Mouse (Mus musculus) CH12.LX (cell line): Measurements from ENCODE around the gene Ap1ar. TPM values are rescaled to one million over a fixed set of nuclear protein-coding genes. Genes with fewer than 3 reads are reported as not detected.
"Not testable (repeated sequence)": the region's sequence is repeated elsewhere in the genome, so short reads cannot be mapped to it uniquely, and the experiment has no call there.

ENCODE experiments used
- DNase-seq: peaks from one replicate; pipeline ENCODE4 v3.0.0-alpha.2; 2013; ENCODE audit errors: extremely low read depth
- H3K27ac ChIP-seq: 2 replicates; pipeline ENCODE4 v1.5.1; 2012; ENCODE audit warnings: low read depth, mild to moderate bottlenecking, control low read depth, moderate library complexity; ENCODE audit not compliant: insufficient read depth
- H3K27me3 ChIP-seq: replicated peaks from 2 replicates; pipeline ENCODE3; 2012; ENCODE audit warnings: inconsistent platforms
- H3K36me3 ChIP-seq, 2 experiments: replicated peaks in 1 of 2; 2 replicates each; pipeline versions ENCODE3 to v1.6.1; 2012; ENCODE audit warnings: inconsistent platforms in 1 of 2, low read length in 1 of 2, mild to moderate bottlenecking in 1 of 2, mixed read lengths in 1 of 2, moderate library complexity in 1 of 2; ENCODE audit not compliant: control insufficient read depth in 1 of 2, insufficient read depth in 1 of 2
- H3K4me1 ChIP-seq, 2 experiments: 2 replicates each; pipeline ENCODE4 v1.6.1; 2012; ENCODE audit warnings: inconsistent platforms in 1 of 2, moderate library complexity in 1 of 2; ENCODE audit not compliant: insufficient read depth in 2 of 2, control insufficient read depth in 1 of 2
- H3K4me2 ChIP-seq: 2 replicates; pipeline ENCODE4 v1.6.1; 2012; ENCODE audit warnings: low read depth, mild to moderate bottlenecking, control low read depth; ENCODE audit not compliant: poor library complexity, insufficient read depth, severe bottlenecking
- H3K4me3 ChIP-seq, 3 experiments: fragments of 150-350 bp in 1 of 3; sonication (generic) in 1 of 3; replicated peaks in 1 of 3; 2 replicates each; pipeline versions ENCODE3 to v1.5.1; 2011 to 2012; ENCODE audit warnings: low read depth in 2 of 3, low read length in 2 of 3, mild to moderate bottlenecking in 2 of 3, moderate library complexity in 2 of 3, control low read depth in 1 of 3, improper control_type of control experiment in 1 of 3, inconsistent platforms in 1 of 3, mixed read lengths in 1 of 3; ENCODE audit not compliant: poor library complexity in 1 of 3
- H3K79me2 ChIP-seq: replicated peaks from 2 replicates; pipeline ENCODE4 v1.6.1; 2012; ENCODE audit warnings: mild to moderate bottlenecking, moderate library complexity; ENCODE audit not compliant: control insufficient read depth, poor library complexity, insufficient read depth, severe bottlenecking; ENCODE audit errors: extremely low read depth
- H3K9ac ChIP-seq: 2 replicates; pipeline ENCODE4 v1.6.1; 2012; ENCODE audit warnings: low read depth, mild to moderate bottlenecking, control low read depth, moderate library complexity; ENCODE audit not compliant: insufficient read depth
- H3K9me3 ChIP-seq: replicated peaks from 2 replicates; pipeline ENCODE3; 2012; ENCODE audit warnings: low read length, inconsistent platforms, mixed read lengths
- CHD1 ChIP-seq: IDR thresholded peaks from 2 replicates; pipeline ENCODE4 v1.6.1; 2012; ENCODE audit warnings: low read depth, low read length, improper control_type of control experiment, inconsistent platforms
- E2F4 ChIP-seq: IDR thresholded peaks from 2 replicates; pipeline ENCODE4 v1.6.1; 2011; ENCODE audit warnings: low read depth, low read length, improper control_type of control experiment; ENCODE audit not compliant: insufficient replicate concordance
- ELF1 ChIP-seq: IDR thresholded peaks from 2 replicates; pipeline ENCODE4 v1.6.1; 2014; ENCODE audit warnings: low read depth, mild to moderate bottlenecking, inconsistent platforms, low read length, improper control_type of control experiment
- EP300 ChIP-seq: IDR thresholded peaks from 2 replicates; pipeline ENCODE4 v1.6.1; 2011; ENCODE audit warnings: low read length, improper control_type of control experiment
- ETS1 ChIP-seq: conservative IDR thresholded peaks from 2 replicates; pipeline ENCODE4 v1.6.1; 2012; ENCODE audit warnings: low read depth, mild to moderate bottlenecking, inconsistent platforms, low read length, improper control_type of control experiment, moderate library complexity
- IRF4 ChIP-seq: IDR thresholded peaks from 2 replicates; pipeline ENCODE4 v1.6.1; 2014; ENCODE audit warnings: low read depth, mild to moderate bottlenecking, inconsistent platforms, low read length, improper control_type of control experiment
- JUN ChIP-seq: IDR thresholded peaks from 2 replicates; pipeline ENCODE4 v1.6.1; 2011; ENCODE audit warnings: low read depth, mild to moderate bottlenecking, low read length, improper control_type of control experiment, moderate library complexity; ENCODE audit not compliant: insufficient read depth
- MEF2A ChIP-seq: IDR thresholded peaks from 2 replicates; pipeline ENCODE4 v1.6.1; 2014; ENCODE audit warnings: low read depth, mild to moderate bottlenecking, inconsistent platforms, low read length, improper control_type of control experiment, borderline replicate concordance
- RCOR1 ChIP-seq: conservative IDR thresholded peaks from 2 replicates; pipeline ENCODE4 v1.6.1; 2012; ENCODE audit warnings: low read depth, mild to moderate bottlenecking, inconsistent platforms, low read length, improper control_type of control experiment
- UBTF ChIP-seq: IDR thresholded peaks from 2 replicates; pipeline ENCODE4 v1.6.1; 2012; ENCODE audit warnings: low read depth, mild to moderate bottlenecking, inconsistent platforms, low read length, improper control_type of control experiment, moderate library complexity
- USF1 ChIP-seq: IDR thresholded peaks from 2 replicates; pipeline ENCODE4 v1.6.1; 2014; ENCODE audit warnings: low read depth, mild to moderate bottlenecking, inconsistent platforms, low read length, improper control_type of control experiment
- ZC3H11A ChIP-seq: IDR thresholded peaks from 2 replicates; pipeline ENCODE4 v1.6.1; 2012; ENCODE audit warnings: low read depth, mild to moderate bottlenecking, inconsistent platforms, low read length, improper control_type of control experiment
- ZMIZ1 ChIP-seq: IDR thresholded peaks from 2 replicates; pipeline ENCODE4 v1.6.1; 2012; ENCODE audit warnings: low read depth, mild to moderate bottlenecking, inconsistent platforms, low read length, improper control_type of control experiment
- ZNF384 ChIP-seq: IDR thresholded peaks from 2 replicates; pipeline ENCODE4 v1.6.1; 2012; ENCODE audit warnings: low read depth, low read length, improper control_type of control experiment, inconsistent platforms
- dilution Hi-C: fragments of 300-500 bp; cut with MboI; formaldehyde crosslinking; loops from 2 replicates; pipeline ENCODE4 v1.14.3; 2020; ENCODE audit warnings: low sequenced_read_pairs; ENCODE audit not compliant: extremely low pct_unique_long_range_greater_than_20kb, extremely low pct_ligation_motif_present
- in situ Hi-C: fragments of 300-500 bp; cut with MboI; formaldehyde crosslinking; loops from 3 replicates; pipeline ENCODE4 v1.14.3; 2019; ENCODE audit warnings: low sequenced_read_pairs, low pct_ligation_motif_present, low pct_unique_long_range_greater_than_20kb, mixed read lengths
- polyA plus RNA-seq: library from polyadenylated mRNA; unstranded; fragments of >175 nt; gene quantifications from 2 replicates; pipeline ENCODE4 v1.2.1, GENCODE M21; 2012; ENCODE audit warnings: low read depth; ENCODE audit not compliant: insufficient read length
- total RNA-seq, 2 experiments: library from RNA; depleted of rRNA; stranded (reverse); fragments of 300-350 nt in 1 of 2; fragments of >200 nt in 1 of 2; gene quantifications; 2 replicates each; pipeline ENCODE4 v1.2.3; 2012 to 2014

Gene Ap1ar
- total and polyA plus RNA-seq, 3 experiments: 45.8 to 64.4 (median 51.2) TPM

GRCm38 (mm10) chr3:127788919-127789318 is 48.4 kb downstream of the Ap1ar start:
- Histone ChIP-seq H3K9ac (no peak overlapping the region), H3K27me3 (peaks cover 8% of the 10 kb centered on the region), H3K9me3 (peaks cover 4% of the 10 kb centered on the region), H3K4me2 (no peak overlapping the region), H3K79me2 (no peaks in the 10 kb centered on the region), H3K4me1 (peaks cover 3 to 38% of the 10 kb centered on the region in 2 experiments; a peak in 3 of 4 replicates), H3K4me3 (no peak overlapping the region), H3K27ac (no peak overlapping the region), H3K36me3 (no peaks in the 10 kb centered on the region)
- dilution Hi-C loops: no loop called here
- in situ Hi-C loops: no loop called here
- TF ChIP-seq MEF2A: no peak
- TF ChIP-seq EP300: no peak
- no peak for TF ChIP-seq RCOR1
- no peak for TF ChIP-seq ETS1
- no peak for TF ChIP-seq ZMIZ1
- no peak for DNase-seq

GRCm38 (mm10) chr3:127788038-127788437 is 49.3 kb downstream of the Ap1ar start:
- dilution Hi-C loops: no loop called here

GRCm38 (mm10) chr3:127787032-127787431 is 50.3 kb downstream of the Ap1ar start:
- DNase-seq: no peak
- dilution Hi-C loops: no loop called here
- Histone ChIP-seq H3K9ac (no peak overlapping the region), H3K4me2 (no peak overlapping the region), H3K36me3 (no peaks in the 10 kb centered on the region), H3K4me3 (no peak overlapping the region), H3K9me3 (peaks cover 4% of the 10 kb centered on the region), H3K27me3 (peaks cover 8% of the 10 kb centered on the region), H3K27ac (no peak overlapping the region), H3K4me1 (peaks cover 3 to 22% of the 10 kb centered on the region in 2 experiments; a peak in 3 of 4 replicates), H3K79me2 (no peaks in the 10 kb centered on the region)
- in situ Hi-C loops: no loop called here
- peak; percentile 56; the same call in 1 of the 2 replicates for TF ChIP-seq ZNF384
- TF ChIP-seq JUN: no peak
- no peak for TF ChIP-seq E2F4

More at GRCm38 (mm10) chr3:127788038-127788437, 49.3 kb downstream of the Ap1ar start:
- Histone ChIP-seq H3K27me3 (peaks cover 8% of the 10 kb centered on the region), H3K4me1 (peaks cover 3 to 32% of the 10 kb centered on the region in 2 experiments; a peak in 3 of 4 replicates), H3K36me3 (no peaks in the 10 kb centered on the region), H3K4me2 (no peak overlapping the region), H3K79me2 (no peaks in the 10 kb centered on the region), H3K27ac (no peak overlapping the region), H3K9ac (no peak overlapping the region), H3K9me3 (peaks cover 4% of the 10 kb centered on the region), H3K4me3 (no peak overlapping the region)
- TF ChIP-seq USF1 (no peak), IRF4 (no peak), ELF1 (no peak), CHD1 (no peak), ZC3H11A (no peak), UBTF (no peak)
- in situ Hi-C loops: no loop called here
- no peak for DNase-seq

- H3K4me2 ChIP-seq, H3K9me3 ChIP-seq, dilution Hi-C loops, H3K9ac ChIP-seq, H3K27me3 ChIP-seq, H3K36me3 ChIP-seq, DNase-seq, in situ Hi-C loops, H3K79me2 ChIP-seq, H3K4me3 ChIP-seq, H3K27ac ChIP-seq: not testable (repeated sequence)
- peaks cover 0 to 23% of the 10 kb centered on the region in 2 experiments; a peak in 2 of 4 replicates for H3K4me1 ChIP-seq
Measured at GRCm38 (mm10) chr3:127783680-127784079, 53.6 kb downstream of the Ap1ar start.
